Mouse (Mus musculus) liver, embryonic 13.5 days (tissue): ENCODE data around the gene Id3. TPM values are rescaled to one million over a fixed set of nuclear protein-coding genes. Genes with fewer than 3 reads are reported as not detected.
"Not testable (repeated sequence)": the region's sequence is repeated elsewhere in the genome, so short reads cannot be mapped to it uniquely, and the experiment has no call there.

Experiments
- ATAC-seq: fragments of 200-750 bp; cut with Nextera tagmentation; 2 replicates; pipeline ENCODE4 v1.8.0; 2017; ENCODE audit warnings: low read depth, mild to moderate bottlenecking, moderate number of reproducible peaks, moderate library complexity
- DNase-seq: peaks from one replicate; pipeline ENCODE4 v3.0.0; 2022
- H3K27ac ChIP-seq: fragments of 300-500 bp; sonication (generic); 2 replicates; pipeline ENCODE4 v1.5.1; 2015; ENCODE audit warnings: moderate library complexity, mild to moderate bottlenecking, inconsistent platforms
- H3K27me3 ChIP-seq: fragments of 300-500 bp; sonication (generic); 2 replicates; pipeline ENCODE4 v1.6.1; 2015; ENCODE audit warnings: mild to moderate bottlenecking, inconsistent platforms
- H3K36me3 ChIP-seq: fragments of 300-500 bp; sonication (generic); 2 replicates; pipeline ENCODE4 v1.6.1; 2015; ENCODE audit warnings: mild to moderate bottlenecking, inconsistent platforms
- H3K4me1 ChIP-seq: fragments of 300-500 bp; sonication (generic); replicated peaks from 2 replicates; pipeline ENCODE4 v1.6.1; 2015; ENCODE audit warnings: inconsistent platforms
- H3K4me2 ChIP-seq: fragments of 300-500 bp; sonication (generic); 2 replicates; pipeline ENCODE4 v1.6.1; 2015; ENCODE audit warnings: inconsistent platforms, mild to moderate bottlenecking, moderate library complexity
- H3K4me3 ChIP-seq: fragments of 300-500 bp; sonication (generic); replicated peaks from 2 replicates; pipeline ENCODE4 v1.5.1; 2015; ENCODE audit warnings: mild to moderate bottlenecking, inconsistent platforms
- H3K9ac ChIP-seq: fragments of 300-500 bp; sonication (generic); 2 replicates; pipeline ENCODE4 v1.6.1; 2015; ENCODE audit warnings: mild to moderate bottlenecking, inconsistent platforms
- H3K9me3 ChIP-seq: fragments of 300-500 bp; sonication (generic); replicated peaks from 2 replicates; pipeline ENCODE4 v1.6.1; 2016; ENCODE audit warnings: inconsistent platforms
- WGBS: fragments of 180-500 bp; shearing (Covaris S2); methylation state at CpG from one replicate; pipeline ENCODE4 v1.1.7; 2015; ENCODE audit not compliant: insufficient replicate concordance; 5-methylcytosine and 5-hydroxymethylcytosine counted together
- polyA plus RNA-seq: library from polyadenylated mRNA; unstranded; fragments of >200 nt; fragmentation: Nextera tagmentation; extraction: Ambion mirVana; gene quantifications from 2 replicates; pipeline ENCODE4 v1.2.1, GENCODE M21; 2015

Id3 gene
- 48.1 and 51.3 TPM in 2 replicates for polyA plus RNA-seq

DNA sequence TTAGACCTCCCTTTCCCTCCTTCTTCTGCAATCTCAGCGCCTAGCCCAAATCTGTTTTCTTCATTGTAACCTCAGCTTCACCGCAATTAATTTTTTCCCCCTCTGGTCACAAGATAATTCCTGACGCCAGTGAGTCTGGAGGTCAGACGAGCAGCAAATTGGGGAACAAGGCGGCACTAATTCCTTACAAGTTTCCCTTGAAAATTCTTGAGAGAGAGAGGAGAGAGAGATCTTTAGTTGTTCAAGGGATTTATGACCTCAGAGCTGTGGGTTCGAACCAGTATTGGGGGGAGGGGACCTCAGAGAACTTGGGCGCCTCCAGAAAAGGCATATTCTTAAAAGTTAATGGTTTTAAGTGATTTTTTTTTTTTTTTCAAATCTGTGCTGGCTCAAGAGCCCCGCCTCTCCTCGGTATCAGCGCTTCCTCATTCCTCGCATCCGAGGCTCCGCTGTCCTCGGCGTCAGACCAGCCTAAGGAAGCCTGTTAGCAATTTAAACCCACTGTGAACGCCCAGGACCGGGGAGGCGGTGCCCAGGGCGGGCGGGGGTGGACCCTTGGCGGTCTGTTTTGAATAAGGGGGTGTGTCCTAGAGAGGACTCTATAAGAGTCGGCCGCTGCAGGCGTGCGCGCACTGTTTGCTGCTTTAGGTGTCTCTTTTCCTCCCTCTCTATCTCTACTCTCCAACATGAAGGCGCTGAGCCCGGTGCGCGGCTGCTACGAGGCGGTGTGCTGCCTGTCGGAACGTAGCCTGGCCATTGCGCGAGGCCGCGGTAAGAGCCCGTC is at the start of gene Id3:
Gene Id3 (plus strand): TSS at position 305 of the 784 bp plus-strand sequence.
- Histone ChIP-seq H3K4me3 (peak within 1 kb of the TSS; percentile 57), H3K36me3 (no peaks in the 10 kb centered on the region), H3K27me3 (peaks cover 100% of the 10 kb centered on the region), H3K9ac (peak within 1 kb of the TSS; percentile 64), H3K4me1 (peaks cover 74% of the 10 kb centered on the region), H3K4me2 (peak within 1 kb of the TSS; percentile 61), H3K9me3 (no peaks in the 10 kb centered on the region), H3K27ac (peak within 1 kb of the TSS; percentile 74)
- ATAC-seq: peak; percentile 81
- peak; percentile 73 for DNase-seq
- WGBS: under 1% methylated on average over 39 of the region's 39 CpGs

GRCm38 (mm10) chr4:136094519-136095219 is 48.6 kb upstream of the Id3 start:
- no peak overlapping the region for H3K27ac ChIP-seq
- 71% methylated on average over 18 of the region's 18 CpGs for WGBS

GRCm38 (mm10) chr4:136095490-136096105 is 47.7 kb upstream of the Id3 start:
- Histone ChIP-seq H3K4me2 (no peak overlapping the region), H3K27ac (no peak overlapping the region), H3K36me3 (no peaks in the 10 kb centered on the region), H3K4me3 (no peak overlapping the region), H3K9me3 (no peaks in the 10 kb centered on the region), H3K4me1 (peaks cover 15% of the 10 kb centered on the region; the same call in 1 of the 2 replicates), H3K27me3 (peaks cover 10% of the 10 kb centered on the region), H3K9ac (no peak overlapping the region)
- ATAC-seq: peak; percentile 39; the same call in 1 of the 2 replicates
- WGBS: 54% methylated on average over 9 of the region's 9 CpGs
- no peak for DNase-seq

More at GRCm38 (mm10) chr4:136094519-136095219, 48.6 kb upstream of the Id3 start:
- ATAC-seq (no peak), DNase-seq (no peak)
- Histone ChIP-seq H3K9me3 (no peaks in the 10 kb centered on the region), H3K4me3 (no peak overlapping the region), H3K36me3 (no peaks in the 10 kb centered on the region), H3K27me3 (peaks cover 10% of the 10 kb centered on the region), H3K9ac (no peak overlapping the region), H3K4me1 (peaks cover 15% of the 10 kb centered on the region; the same call in 1 of the 2 replicates), H3K4me2 (no peak overlapping the region)

DNA sequence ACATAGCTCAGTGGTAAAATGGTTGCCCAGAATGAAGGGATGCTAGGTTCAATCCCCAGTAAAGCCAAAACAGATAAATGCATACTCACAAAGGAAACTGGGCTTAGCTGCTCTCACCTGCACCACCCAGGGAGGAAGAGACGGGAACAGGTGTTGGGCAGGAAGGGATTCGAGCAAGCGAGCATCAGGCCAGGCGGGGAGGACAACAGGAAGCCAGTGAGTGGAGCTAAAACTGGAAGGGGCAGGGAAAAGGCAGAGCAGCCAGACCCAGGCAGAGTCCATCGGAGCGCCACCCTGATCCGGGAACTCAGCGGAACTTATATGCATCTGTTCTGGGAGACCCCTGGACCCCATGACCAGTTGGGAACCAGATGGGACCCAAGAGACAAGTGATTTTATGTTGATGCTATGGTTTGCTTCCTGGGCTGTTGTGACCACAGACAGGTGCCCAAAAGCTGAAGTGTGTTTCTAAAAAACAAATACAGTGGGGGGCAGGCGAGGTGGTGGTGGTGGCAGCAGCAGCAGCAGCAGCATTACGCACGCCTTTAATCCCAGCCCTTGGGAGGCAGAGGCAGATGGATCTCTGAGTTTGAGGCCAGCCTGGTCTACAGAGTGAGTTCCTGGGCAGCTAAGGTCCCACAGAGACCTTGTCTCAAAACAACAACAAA is 46.7 kb upstream of the Id3 start:
- Histone ChIP-seq H3K4me1 (peaks cover 15% of the 10 kb centered on the region; the same call in 1 of the 2 replicates), H3K9me3 (no peaks in the 10 kb centered on the region), H3K27ac (no peak overlapping the region), H3K9ac (no peak overlapping the region), H3K27me3 (peaks cover 10% of the 10 kb centered on the region), H3K4me2 (no peak overlapping the region), H3K36me3 (no peaks in the 10 kb centered on the region), H3K4me3 (no peak overlapping the region)
- ATAC-seq (no peak), DNase-seq (no peak)
- 40% methylated on average over 11 of the region's 11 CpGs for WGBS

- ATAC-seq (no peak), DNase-seq (no peak)
- Histone ChIP-seq H3K27me3 (peaks cover 14% of the 10 kb centered on the region), H3K4me2 (no peak overlapping the region), H3K4me3 (no peak overlapping the region), H3K9ac (no peak overlapping the region), H3K27ac (no peak overlapping the region), H3K4me1 (peaks cover 15% of the 10 kb centered on the region; the same call in 1 of the 2 replicates), H3K9me3 (no peaks in the 10 kb centered on the region), H3K36me3 (no peaks in the 10 kb centered on the region)
- 67% methylated on average over 3 of the region's 3 CpGs for WGBS
Measured at GRCm38 (mm10) chr4:136098446-136098845, 44.9 kb upstream of the Id3 start.

DNA sequence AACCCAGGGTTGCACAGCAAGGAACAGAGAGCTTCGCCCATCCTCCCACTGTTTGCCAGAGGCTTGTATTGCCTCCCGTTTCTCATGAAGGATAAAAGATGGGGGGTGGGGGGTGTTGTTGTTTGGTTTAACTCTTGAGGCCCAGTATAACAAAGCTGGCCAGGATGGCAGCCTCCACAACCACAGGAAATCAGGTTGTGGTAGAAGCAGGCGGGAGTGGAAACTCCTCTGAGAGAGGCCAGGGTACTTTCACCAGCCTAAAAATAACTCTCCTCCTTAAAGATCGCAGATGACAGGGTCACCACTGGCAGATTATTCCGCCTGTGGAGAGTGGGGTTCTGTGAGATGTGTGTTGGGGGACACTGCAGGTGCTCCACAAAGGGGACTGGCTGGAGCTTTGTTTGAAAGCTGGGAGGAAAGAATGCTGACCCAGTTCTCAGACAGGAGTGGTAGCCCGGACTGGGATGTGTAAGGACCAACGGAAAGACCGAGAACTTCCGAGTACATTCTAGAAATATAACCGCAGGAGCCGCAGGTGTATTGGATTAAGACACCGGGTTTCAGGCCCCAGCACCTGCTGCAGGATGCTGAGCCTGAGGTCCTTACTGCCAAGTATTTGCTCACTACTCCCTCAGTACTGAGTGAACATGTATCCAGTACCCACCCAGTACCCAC is 42.8 kb upstream of the Id3 start:
- Histone ChIP-seq H3K4me1 (0 out of 2 replicates have a peak, but pooled peaks cover 7% of the 10 kb centered on the region), H3K9me3 (no peaks in the 10 kb centered on the region), H3K27me3 (peaks cover 29% of the 10 kb centered on the region), H3K27ac (no peak overlapping the region), H3K4me3 (no peak overlapping the region), H3K36me3 (no peaks in the 10 kb centered on the region), H3K4me2 (no peak overlapping the region), H3K9ac (no peak overlapping the region)
- no peak for DNase-seq
- 42% methylated on average over 12 of the region's 12 CpGs for WGBS
- no peak for ATAC-seq

DNA sequence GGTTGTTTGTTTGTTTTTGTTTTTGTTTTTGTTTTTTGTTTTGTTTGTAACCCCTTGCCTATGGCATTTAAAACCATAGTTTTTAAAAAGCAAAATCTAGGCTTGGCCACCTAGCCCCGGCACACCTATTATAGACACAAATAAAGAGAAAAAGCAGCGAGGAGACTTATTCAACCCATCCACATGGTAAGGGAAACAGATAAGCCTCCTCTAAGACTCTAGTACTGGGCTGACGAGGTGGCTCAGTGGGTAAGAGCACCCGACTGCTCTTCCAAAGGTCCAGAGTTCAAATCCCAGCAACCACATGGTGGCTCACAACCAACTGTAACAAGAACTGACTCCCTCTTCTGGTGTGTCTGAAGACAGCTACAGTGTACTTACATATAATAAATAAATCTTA is 41.5 kb upstream of the Id3 start:
- H3K4me3 ChIP-seq, DNase-seq, H3K4me2 ChIP-seq, H3K36me3 ChIP-seq, H3K27ac ChIP-seq, ATAC-seq, H3K9ac ChIP-seq, H3K4me1 ChIP-seq, H3K9me3 ChIP-seq: not testable (repeated sequence)
- H3K27me3 ChIP-seq: peaks cover 28% of the 10 kb centered on the region
- WGBS: 58% methylated on average over 4 of the region's 4 CpGs

GRCm38 (mm10) chr4:136104590-136105337 is 38.5 kb upstream of the Id3 start:
- Histone ChIP-seq H3K4me2 (no peak overlapping the region), H3K4me3 (no peak overlapping the region)
- ATAC-seq: no peak

DNA sequence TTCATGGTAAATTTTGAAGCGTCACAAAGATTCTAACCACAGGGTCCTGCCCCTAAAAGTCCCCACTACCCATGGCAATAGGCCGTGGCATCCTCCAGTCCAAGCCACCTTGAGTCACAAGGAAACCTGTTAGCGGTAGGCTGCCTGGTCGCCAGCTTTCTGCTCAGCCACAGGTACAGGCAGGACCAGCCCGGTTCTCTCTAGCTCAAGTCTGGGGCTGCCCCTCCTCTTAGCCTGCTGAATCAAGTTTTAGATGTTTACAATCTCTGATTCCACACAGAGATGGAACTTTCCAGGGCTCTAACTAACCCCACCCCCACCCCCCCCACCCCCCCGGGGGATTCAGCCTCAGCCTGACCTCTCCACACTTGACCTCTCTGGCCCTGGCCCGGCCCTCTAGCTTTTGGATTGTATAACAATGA is 36.4 kb upstream of the Id3 start:
- Histone ChIP-seq H3K9me3 (no peaks in the 10 kb centered on the region), H3K4me3 (no peak overlapping the region), H3K27me3 (peaks cover 28% of the 10 kb centered on the region), H3K27ac (no peak overlapping the region), H3K36me3 (no peaks in the 10 kb centered on the region), H3K4me2 (no peak overlapping the region), H3K9ac (no peak overlapping the region), H3K4me1 (0 out of 2 replicates have a peak, but pooled peaks cover 3% of the 10 kb centered on the region)
- no peak for ATAC-seq
- DNase-seq: no peak
- WGBS: 56% methylated on average over 7 of the region's 7 CpGs

More at GRCm38 (mm10) chr4:136104590-136105337, 38.5 kb upstream of the Id3 start:
- Histone ChIP-seq H3K27ac (no peak overlapping the region), H3K9me3 (no peaks in the 10 kb centered on the region), H3K4me1 (no peaks in the 10 kb centered on the region), H3K27me3 (peaks cover 28% of the 10 kb centered on the region), H3K36me3 (no peaks in the 10 kb centered on the region), H3K9ac (no peak overlapping the region)
- 27% methylated on average over 18 of the region's 18 CpGs for WGBS
- no peak for DNase-seq

DNA sequence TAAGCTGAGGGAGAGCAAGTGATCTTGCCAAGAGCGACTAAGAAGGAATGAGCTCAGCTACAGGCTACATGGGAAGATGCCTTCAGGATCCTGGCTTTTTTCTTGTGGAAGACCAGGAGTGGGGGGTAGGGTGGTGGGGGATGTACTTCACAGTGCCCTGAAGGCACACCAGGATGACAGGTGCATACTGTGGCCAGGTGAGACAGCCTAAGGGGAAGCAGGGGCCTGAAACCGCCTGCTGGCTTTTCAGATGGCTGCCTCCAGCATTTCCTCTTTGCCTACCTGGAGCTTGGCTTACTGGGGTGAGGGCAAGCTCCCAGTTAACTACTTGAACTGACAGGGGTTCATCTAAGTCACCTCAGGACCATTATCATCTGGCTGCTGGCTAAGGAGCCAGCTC is 34.1 kb upstream of the Id3 start:
- no peak overlapping the region for H3K9ac ChIP-seq
- no peak overlapping the region for H3K4me2 ChIP-seq
- no peak overlapping the region for H3K4me3 ChIP-seq
- H3K27ac ChIP-seq: no peak overlapping the region
- no peaks in the 10 kb centered on the region for H3K9me3 ChIP-seq
- 0 out of 2 replicates have a peak, but pooled peaks cover 3% of the 10 kb centered on the region for H3K4me1 ChIP-seq
- DNase-seq (no peak), ATAC-seq (no peak)
- peaks cover 20% of the 10 kb centered on the region for H3K27me3 ChIP-seq
- H3K36me3 ChIP-seq: no peaks in the 10 kb centered on the region
- WGBS: 67% methylated on average over 2 of the region's 2 CpGs
